Mouse (Mus musculus) left cerebral cortex, adult 9 months (tissue): ENCODE measurements at regions not wholly inside any gene's neighbourhood (a gene's known extent, or its start where the extent isn't known, plus 50 kb on each side); places are given as distances from the start of the nearest gene placed in this dataset.
A peak's percentile ranks its signal among the peaks of the same experiment; 100 is the strongest.

Source experiments
- DNase-seq, 2 experiments: peaks; one replicate each; pipeline ENCODE4 v3.0.0; 2022; ENCODE audit warnings: low spot score in 2 of 2

GRCm38 (mm10) chr1:128781871-128782270 is 189.8 kb upstream of the Cxcr4 start:
- no peak for DNase-seq

GRCm38 (mm10) chr1:128781311-128781710 is 189.2 kb upstream of the Cxcr4 start:
- DNase-seq: peak in 1 of 2 experiments; percentile 22

GRCm38 (mm10) chr1:128779586-128780158 is 187.6 kb upstream of the Cxcr4 start:
- no peak for DNase-seq

GRCm38 (mm10) chr1:128772440-128772839 is 180.3 kb upstream of the Cxcr4 start:
- no peak for DNase-seq

GRCm38 (mm10) chr1:128770786-128771185 is 178.7 kb upstream of the Cxcr4 start:
- DNase-seq: no peak

- no peak for DNase-seq
Measured at GRCm38 (mm10) chr1:128767991-128768390, 175.9 kb upstream of the Cxcr4 start.

- DNase-seq: no peak
Measured at GRCm38 (mm10) chr1:128767415-128767814, 175.3 kb upstream of the Cxcr4 start.

GRCm38 (mm10) chr1:128766894-128767268 is 174.8 kb upstream of the Cxcr4 start:
- DNase-seq: no peak

GRCm38 (mm10) chr1:128766193-128766893 is 174.2 kb upstream of the Cxcr4 start:
- DNase-seq: no peak

GRCm38 (mm10) chr1:128765626-128766025 is 173.5 kb upstream of the Cxcr4 start:
- DNase-seq: no peak

GRCm38 (mm10) chr1:128765142-128765541 is 173.0 kb upstream of the Cxcr4 start:
- no peak for DNase-seq

- no peak for DNase-seq
Measured at GRCm38 (mm10) chr1:128762854-128763253, 170.8 kb upstream of the Cxcr4 start.

- no peak for DNase-seq
Measured at GRCm38 (mm10) chr1:128762076-128762475, 170.0 kb upstream of the Cxcr4 start.

GRCm38 (mm10) chr1:128758802-128759481 is 166.8 kb upstream of the Cxcr4 start:
- DNase-seq: no peak

- no peak for DNase-seq
Measured at GRCm38 (mm10) chr1:128758294-128758801, 166.3 kb upstream of the Cxcr4 start.

GRCm38 (mm10) chr1:128753427-128754012 is 161.4 kb upstream of the Cxcr4 start:
- DNase-seq: no peak

GRCm38 (mm10) chr1:128749437-128749994 is 157.4 kb upstream of the Cxcr4 start:
- no peak for DNase-seq

- DNase-seq: no peak
Measured at GRCm38 (mm10) chr1:128747196-128747790, 155.2 kb upstream of the Cxcr4 start.

- DNase-seq: no peak
Measured at GRCm38 (mm10) chr1:128746461-128747009, 154.4 kb upstream of the Cxcr4 start.

GRCm38 (mm10) chr1:128740616-128741015 is 148.5 kb upstream of the Cxcr4 start:
- DNase-seq: peak in 1 of 2 experiments; percentile 12

- DNase-seq: no peak
Measured at GRCm38 (mm10) chr1:128738152-128738551, 146.1 kb upstream of the Cxcr4 start.
